Mouse (Mus musculus): ENCODE data around the gene Dnajb4.
"Not testable (repeated sequence)": the region's sequence is repeated elsewhere in the genome, so short reads cannot be mapped to it uniquely, and the experiment has no call there.

Dnajb4 gene

DNA sequence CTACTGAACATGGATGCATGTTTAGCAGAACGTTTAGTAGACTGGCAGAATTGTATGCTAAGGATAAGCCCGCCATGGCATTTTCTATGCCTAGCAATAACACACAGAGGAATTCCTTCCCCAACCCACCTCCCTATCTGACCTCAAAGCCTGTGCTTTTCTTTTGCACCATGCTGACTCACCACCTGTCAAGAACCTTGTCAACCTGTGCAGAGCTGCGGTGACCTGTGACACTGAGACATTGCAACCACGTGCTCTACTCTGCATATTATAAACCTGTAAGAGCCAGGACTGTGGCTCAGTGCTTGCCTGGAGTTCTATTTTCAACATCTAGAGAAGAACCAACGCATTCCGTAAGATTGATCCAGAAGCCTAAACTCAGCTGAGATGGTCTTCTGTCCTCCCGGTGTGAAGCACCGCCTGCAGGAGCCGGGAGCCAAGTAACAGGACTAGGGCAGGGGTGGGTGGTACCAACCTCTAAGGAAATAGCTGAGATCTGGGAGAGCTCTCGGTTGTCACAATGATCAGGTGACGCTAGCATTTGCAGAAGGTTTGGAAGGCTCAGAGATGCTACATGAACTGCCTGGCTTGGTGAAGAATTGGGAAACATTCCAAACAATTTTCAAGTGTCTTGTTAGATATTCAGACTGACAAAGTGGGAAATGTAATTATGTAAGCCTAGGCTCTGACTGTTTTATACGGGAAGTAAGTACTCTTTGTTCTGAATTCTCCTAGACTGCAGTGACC is 62.8 kb downstream of the Dnajb4 start:
- DNase-seq (ENCODE audit: low spot score in 2 of 2), result no peak

DNA sequence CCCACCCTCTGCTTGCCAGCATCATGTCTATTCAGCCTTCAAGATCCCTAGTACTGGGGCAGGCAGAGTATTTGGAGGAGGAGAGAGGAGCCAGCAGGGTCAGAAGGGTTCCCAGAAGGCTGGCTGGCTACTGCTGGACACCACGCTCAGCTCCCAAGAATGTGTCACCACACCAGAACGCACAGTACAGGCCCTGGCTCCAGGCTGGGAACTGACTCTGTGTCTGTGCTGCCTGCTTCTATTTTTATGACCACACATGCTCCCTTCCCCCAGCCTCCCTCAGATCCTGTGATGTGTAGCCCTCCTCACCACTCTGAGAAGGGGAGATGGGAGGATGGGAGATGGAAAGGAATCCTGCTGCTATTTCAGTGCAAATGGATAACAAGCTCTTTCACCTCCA is 64.9 kb downstream of the Dnajb4 start:
- no peak for DNase-seq (ENCODE audit: low spot score in 2 of 2)

DNA sequence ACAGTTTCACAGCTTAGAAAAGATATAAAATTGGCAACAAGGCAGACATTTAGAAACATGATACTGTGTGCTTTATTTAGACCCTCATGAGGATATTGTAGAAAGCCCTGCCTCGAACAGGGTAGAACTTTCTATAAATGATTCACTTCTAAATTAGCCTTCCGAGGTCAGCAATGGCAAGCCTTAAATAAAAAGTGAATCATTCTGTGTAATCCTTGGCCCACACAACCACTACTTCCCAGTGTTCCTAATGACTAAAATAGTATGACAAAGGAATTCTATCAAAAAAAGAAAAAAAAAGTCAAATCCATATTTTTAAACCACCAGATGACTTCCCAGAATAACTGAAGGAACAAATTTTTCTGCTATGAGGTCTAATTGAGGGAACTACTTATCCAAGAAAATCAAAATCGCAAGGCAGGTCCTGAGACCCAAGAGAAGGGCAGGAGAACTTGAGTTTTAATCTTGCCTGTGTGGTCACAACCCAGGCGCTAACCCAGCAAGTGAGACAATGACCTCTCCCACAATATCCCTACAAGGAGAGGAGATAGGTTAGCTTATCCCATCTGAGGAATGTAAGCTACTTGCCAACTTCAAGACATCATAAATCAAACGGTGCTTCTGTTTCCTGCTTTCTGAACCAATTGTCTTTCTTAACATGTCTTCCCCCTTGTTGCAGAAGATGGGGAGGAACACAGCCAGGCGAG is 67.0 kb downstream of the Dnajb4 start:
- no peak for DNase-seq (ENCODE audit: low spot score in 2 of 2)

DNA sequence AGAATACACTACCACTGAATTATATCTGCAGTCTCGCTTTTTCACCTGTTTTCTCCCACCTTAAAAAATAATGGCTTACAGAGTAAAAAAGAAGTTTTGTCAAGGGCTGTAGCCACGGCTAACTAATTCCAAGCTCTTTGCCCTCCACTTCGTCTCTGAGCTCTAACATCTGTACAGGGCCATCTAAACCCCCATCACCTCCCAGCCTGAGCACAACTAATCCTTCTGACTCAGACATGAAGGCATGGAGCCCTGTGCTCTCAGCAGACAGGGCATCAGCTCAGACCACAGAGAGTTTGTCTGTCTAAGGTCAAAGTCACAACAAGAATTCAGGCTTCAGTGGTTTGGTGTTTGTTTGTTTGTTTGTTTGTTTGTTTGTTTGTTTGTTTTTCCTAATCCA is 68.0 kb downstream of the Dnajb4 start:
- no peak for DNase-seq (ENCODE audit: low spot score in 2 of 2)

DNA sequence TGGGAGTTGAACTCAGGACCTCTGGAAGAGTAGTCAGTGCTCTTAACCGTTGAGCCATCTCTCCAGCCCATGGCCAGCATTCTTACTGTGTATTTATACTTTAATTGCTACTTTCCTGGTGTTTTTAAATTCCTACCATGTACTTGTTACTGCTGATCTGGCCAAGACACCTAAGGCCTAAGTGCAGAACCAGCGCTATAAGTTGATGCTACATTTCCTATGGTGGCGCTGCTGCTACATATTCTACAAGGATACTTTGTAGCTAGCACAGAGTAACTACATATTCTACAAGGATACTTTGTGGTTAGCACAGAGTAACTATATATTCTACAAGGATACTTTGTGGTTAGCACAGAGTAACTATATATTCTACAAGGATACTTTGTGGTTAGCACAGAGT is 70.8 kb downstream of the Dnajb4 start:
- DNase-seq (ENCODE audit: low spot score in 2 of 2), result not testable (repeated sequence)

DNA sequence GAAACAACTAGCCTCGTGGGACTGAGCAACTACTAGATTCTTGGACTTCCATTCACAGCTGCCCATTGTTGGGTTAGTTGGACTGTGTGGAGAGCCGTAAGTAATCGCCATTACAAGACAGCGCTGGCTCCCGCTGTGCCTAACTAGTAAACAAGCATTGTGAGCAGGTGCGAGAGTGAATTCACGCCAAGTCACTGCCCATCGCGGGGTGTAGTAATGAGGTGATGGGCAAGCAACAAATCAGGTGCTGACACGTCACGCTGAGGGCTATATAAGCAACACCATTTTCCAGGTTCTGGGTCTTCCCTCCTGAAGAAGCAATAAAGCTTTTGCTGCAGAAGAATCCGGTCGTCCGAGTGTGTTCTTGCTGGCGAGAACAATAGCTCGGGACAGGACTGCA is 74.0 kb downstream of the Dnajb4 start:
- not testable (repeated sequence) for DNase-seq (ENCODE audit: low spot score in 2 of 2)

DNA sequence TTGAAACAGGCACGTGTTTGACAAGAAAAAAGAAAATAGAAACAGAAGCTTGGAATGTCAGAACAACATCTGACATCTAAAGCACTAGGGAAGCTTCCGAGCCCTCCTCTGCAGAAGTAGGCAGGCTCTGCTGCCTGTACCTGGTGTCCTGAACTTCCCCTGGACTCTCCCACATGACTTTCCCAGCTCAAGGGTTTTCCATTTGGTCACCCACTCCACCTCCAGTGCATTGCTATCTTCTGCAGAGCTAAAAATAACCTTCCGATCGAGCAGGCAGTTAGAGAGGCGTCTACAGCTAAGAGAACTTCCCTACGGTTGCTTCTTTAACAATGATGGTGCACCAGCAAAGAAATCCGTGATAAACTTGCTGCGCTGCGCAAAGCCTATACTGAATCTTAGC is 76.5 kb downstream of the Dnajb4 start:
- no peak for DNase-seq (ENCODE audit: low spot score in 2 of 2)

DNA sequence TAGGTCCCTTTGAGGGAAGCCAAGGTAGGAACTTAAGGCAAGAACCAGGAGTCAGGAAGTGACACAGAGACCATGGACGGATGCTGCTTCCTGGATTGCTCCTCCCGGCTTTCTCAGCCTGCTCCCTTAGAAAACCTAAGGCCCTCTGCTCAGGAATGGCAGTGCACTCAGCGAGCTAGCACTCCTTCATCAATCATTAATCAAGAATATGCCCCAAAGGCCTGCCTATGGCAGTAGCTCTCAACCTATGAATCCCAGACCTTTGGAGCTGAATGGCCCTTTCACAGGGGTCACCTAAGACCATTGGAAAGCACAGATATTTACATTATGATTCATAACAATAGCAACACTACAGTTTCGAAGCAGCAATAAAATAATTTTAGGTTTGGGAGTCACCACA is 79.1 kb downstream of the Dnajb4 start:
- DNase-seq (ENCODE audit: low spot score in 2 of 2), result no peak

DNA sequence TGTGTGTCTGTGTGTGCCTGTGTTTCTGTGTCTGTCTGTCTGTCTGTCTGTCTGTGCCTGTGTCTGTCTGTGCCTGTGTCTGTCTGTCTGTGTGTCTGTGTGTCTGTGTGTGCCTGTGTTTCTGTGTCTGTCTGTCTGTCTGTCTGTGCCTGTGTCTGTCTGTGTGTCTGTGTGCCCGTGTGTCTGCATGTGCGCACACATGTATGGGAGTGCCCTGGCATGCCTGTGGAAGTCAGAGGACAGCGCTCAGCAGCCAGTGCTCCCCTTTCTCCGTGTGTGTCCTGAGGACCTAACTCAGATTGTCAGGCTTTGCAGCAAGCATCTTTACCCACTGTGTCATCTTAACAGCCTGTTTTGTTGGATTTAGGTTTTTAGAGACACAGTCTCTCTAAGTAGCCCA is 80.7 kb downstream of the Dnajb4 start:
- not testable (repeated sequence) for DNase-seq (ENCODE audit: low spot score in 2 of 2)

DNA sequence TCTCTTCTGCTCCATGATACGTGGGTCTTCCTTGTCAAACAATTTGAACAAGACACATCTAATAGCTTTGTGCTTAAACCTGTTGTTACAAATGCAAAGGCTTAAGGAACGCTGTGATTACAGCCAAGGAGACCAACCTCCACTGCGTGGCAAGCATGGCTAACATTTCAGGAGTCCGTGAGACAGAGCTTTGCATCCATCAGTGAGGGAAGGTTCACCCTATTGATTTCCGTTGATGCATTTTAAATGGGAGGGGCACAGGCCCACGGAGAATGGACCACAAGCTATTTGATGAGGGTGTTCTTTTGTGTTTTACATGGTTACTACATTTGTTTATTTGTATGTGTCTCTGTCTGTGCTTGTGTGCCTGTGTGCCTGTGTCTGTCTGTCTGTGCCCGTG is 81.5 kb downstream of the Dnajb4 start:
- DNase-seq (ENCODE audit: low spot score in 2 of 2), result no peak
